Mouse (Mus musculus): ENCODE measurements around the gene Det1.
A peak's percentile ranks its signal among the peaks of the same experiment; 100 is the strongest.

Det1 gene

GRCm38 (mm10) chr7:78846737-78847434 is at the start of gene Det1:
Gene Det1, minus strand, starts transcription at chr7:78847263.
- DNase-seq = peak; percentile 92 to 97

DNA sequence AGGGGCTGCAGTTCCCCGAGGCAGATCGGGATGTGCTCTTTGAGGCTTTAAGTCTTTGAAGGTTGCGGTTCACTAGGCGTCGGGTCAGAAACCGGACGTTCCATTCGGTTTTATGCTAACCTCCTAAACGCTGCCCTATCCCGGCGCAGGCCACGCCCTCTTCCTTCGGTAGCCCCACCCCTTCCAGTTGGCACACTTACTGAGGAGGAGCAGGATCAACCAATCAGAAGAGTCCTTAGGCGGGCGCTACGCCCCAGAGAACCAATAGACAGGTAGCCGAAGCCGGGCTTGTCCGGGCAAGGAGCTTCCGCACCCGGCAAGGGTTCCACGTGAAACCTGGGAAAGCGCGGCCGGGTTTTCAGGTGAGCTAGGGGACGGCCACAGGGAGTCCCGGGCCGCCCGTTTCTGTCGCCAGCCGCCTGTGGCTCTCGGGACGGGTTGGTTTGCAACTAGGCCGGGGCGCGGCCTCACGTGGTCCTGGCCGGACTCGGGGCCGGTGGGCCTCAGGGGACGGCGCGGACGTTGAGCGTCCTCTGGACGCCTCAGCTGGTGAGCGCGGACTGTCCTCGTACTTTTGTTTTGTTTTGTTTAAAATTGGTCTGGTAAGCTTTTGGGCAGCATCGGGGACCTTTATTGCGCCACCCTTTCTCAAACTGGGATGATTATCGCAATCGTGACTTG is 48.7 kb upstream of the Det1 start, which contains the start of gene Aen:
Gene Aen, plus strand, starts transcription at position 202 of the 681 bp plus-strand sequence.
- peak; percentile 100 for DNase-seq

DNA sequence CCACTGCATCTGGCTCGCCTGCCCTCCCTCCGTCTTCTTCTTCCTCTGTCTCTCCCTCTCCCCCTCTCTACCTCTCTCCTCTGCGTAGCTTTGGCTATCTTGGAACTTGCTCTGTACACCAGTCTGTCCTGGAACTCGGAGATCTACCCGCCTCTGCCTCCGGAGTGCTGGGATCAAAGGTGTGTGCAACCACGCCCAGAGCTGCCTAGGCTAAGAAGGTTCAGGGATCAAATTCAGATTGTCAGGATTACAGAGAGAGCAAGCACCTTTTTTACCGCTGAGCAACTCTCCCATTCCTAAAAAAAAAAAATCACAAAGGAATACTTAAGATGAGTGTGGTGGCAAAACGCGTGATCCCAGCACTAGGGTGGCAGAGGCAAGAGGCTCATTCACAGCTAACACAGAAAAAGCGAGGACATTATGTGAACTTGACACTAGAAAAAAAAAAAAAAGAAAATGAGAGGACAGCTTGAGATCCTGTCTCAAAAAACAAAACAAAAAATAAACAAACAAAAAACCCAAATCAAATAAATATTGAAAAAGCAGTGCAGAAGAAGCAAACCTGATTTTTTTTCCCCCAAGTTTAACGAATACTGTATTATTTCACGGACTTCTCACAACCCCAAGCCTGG is 48.1 kb upstream of the Det1 start:
- no peak for DNase-seq

DNA sequence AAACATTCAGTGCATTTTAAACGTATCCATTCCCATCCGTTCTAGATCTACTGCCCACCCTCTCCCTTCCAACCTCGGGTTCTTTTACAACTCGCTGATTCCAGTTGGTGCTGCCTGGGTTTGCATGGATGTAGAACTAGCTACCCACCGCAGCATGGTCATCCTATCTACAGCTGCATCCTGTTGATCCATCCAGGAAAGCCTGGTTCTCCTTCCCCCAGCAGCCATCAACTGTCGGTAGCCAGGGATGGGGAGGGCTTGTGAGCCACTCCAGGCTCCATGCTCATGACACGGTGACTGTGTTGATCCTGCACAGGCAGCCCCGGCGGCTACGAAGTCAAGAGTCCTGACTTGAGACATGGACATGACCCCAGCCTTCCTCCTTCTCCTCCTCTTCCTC is 46.9 kb upstream of the Det1 start:
- no peak for DNase-seq

GRCm38 (mm10) chr7:78890641-78891040 is 43.6 kb upstream of the Det1 start:
- DNase-seq = peak; percentile 74 to 94

DNA sequence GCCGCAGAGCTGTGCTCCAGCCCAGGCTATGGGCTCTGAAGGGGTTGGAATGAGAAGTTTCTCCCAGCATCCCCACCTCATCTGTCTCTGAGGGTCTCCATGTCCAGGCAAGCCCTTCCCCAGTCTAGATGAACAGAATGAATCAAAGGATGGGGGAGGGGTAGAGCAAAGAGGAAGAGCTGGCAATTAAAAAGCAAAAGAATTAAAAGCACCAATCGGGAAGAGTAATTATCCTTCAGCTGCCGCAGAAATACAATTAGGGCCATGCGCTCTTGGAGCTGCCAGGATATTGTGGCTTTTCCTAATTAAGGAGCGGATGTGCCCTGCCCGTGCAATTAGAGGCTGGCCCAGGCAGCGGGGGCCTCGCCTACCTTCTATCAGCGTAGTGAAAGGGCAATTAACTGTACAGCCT is 40.4 kb upstream of the Det1 start:
- DNase-seq = no peak

GRCm38 (mm10) chr7:78886496-78886895 is 39.4 kb upstream of the Det1 start:
- no peak for DNase-seq

GRCm38 (mm10) chr7:78885404-78885803 is 38.3 kb upstream of the Det1 start:
- DNase-seq = no peak

GRCm38 (mm10) chr7:78884139-78884538 is 37.1 kb upstream of the Det1 start:
- DNase-seq = no peak

GRCm38 (mm10) chr7:78883726-78884060 is 36.6 kb upstream of the Det1 start:
- no peak for DNase-seq

DNA sequence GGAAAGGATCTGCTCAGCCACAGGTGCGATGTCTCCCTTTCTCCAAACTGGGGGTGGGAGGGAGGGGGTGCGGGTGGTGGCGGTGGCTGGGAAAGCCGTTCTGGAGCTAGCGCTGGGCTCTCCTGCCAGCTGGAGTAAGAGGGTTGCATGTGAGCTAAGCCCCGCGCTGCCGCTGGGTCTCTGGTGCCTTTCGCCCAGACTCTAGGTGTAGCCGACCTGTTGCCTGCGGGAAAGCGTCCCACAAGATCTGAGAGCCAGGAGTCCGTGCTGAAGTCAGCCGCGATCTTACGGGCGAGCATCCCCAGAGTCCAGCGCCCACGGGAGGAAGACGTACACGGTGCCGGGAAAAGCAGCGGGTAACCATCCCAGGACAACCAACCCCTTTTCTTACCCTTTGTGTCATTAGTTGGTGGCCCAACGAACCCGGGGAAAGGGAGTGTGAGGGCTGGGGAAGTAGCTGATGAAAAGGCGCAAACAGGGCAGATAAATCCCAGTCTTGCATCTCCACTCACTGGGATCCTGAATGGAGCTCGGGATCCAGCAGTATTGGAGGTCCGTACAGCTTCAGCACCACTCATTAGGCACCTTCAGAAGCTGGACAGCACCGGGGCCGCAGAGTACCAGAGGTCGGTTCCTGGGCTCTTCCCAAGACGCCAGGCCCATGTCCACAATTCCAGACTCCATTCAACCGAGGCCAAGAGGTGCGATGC is 36.1 kb upstream of the Det1 start:
- DNase-seq = peak in 1 of 2 experiments; percentile 19

DNA sequence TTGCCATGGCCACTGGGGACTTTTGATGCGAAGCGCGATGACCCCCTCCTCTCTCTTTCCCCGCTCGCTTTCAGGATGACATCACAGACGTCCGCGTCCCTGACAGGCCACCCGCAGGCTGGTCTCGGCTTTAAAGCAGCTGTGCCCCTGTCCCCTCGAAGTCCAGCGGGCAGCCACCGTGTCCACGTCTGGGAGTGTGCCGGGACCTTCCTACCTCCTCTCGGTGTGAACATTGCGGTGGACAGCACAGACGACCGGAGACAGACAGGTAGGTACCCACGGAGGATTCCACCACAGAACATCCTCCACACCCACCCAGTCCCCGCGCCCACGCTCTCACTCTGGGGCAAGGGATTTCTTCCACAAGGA is 35.4 kb upstream of the Det1 start:
- DNase-seq = no peak

DNA sequence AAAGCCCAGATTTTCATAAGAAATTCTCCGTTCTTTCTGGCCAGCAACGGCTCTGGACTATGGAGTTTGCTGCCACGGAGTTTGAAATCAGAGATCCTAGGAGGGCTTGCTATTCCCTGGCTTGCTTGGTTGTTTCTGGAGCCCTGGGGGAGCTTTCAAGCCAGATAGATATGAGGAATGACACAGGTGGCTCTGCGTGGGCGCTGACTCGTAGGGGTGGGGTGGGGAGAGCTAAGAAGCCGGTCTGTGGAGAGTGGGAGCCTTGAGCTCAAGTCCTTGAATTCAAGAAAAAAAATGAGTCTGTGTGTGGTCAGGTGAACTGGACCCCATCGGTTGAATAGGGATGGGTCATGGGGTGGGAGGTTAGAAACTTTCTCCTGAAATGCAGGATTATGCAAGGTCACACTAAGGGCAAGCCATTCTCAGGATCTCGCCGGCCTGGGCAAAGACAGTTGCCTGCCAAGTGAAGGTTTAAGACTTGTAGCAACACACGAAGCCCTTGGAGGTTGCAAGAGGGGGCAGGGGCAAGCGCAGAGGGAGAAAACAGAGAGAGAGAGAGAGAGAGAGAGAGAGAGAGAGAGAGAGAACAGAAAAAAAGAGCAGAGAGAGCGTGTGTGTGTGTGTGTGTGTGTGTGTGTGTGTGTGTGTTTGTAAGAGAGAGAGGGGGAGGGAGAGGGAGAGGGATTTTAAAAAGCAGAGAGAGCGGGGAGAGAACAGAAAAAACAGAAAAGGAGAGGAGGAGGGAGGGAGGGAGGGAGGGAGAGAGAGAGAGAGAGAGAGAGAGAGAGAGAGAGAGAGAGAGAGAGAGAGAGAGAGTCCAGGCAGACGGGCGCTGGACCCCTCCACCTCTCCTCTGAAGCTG is 34.8 kb upstream of the Det1 start:
- DNase-seq = no peak

DNA sequence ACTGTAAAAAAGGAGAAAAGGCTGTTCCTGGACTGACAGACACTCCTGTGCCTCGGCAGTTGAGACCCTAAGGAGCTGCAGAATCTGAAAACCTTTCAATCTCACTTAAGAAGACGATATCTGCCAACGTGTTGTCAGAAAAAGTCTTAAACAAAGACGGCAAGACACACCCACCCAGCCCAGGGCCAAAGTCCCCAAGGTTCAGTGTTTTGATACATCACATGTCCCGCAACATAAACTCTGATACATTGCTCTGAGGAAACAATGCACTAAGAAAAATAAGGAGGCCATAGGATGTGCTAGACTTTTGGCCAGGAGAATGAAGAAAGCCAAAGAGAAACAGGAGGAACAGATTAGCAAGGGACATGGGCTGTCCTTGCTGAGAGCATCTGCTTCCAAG is 25.8 kb upstream of the Det1 start:
- DNase-seq = no peak

DNA sequence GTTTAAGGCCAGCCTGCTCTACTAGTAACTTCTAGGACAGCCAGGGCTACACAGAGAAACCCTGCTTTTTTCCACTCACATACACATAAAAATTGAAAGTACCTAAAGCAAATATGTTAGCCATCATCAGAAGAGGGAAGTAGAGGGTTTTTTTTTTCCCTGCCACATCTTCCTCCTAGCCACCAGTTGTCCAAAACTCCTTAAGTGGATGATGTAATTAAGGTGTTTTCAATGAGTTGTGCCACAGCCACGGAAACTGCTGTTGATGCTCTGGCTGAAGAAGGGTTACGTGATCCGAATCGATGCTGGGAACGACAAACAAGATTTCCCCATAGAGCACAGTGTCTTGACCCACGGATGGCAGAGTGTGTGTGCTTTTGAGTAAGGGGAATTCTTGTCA is 25.3 kb upstream of the Det1 start:
- DNase-seq = no peak

- DNase-seq = no peak
Measured at GRCm38 (mm10) chr7:78868731-78869130, 21.7 kb upstream of the Det1 start.

DNA sequence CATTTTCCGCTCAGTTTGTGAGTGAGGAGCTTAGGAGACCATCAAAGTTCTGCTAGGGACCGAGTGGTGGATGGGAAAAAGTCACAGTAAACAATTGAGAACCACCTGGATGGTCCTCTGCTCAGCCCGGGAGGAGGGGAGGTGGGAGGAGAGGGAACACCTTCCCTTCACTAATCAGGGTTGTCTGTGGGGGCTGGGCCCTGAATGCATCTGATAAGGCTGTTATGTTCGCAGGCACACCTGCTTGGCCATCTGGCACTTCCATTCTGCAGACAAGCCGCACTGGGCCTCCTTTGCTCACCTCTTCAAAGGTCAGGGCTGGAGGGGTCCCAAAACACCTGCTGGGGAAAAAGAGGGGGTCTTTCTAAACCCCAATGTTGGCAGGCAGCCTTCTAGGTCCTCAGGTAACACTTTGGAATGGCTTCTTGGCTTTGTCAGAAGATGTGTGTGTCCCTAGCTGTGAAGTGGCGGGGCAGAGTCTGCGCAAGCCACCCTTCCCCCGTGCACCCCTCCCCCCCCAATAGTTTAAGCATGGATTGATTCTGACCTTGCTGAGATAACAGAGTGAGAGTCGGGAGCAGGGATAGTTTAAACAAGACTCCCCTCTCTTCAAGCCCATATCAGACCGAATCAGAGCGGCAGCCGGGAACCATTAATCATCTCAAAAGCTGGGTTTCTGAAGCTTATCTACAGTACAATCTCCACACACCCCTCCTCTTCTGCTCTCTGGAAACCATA is 18.3 kb upstream of the Det1 start:
- DNase-seq = no peak

DNA sequence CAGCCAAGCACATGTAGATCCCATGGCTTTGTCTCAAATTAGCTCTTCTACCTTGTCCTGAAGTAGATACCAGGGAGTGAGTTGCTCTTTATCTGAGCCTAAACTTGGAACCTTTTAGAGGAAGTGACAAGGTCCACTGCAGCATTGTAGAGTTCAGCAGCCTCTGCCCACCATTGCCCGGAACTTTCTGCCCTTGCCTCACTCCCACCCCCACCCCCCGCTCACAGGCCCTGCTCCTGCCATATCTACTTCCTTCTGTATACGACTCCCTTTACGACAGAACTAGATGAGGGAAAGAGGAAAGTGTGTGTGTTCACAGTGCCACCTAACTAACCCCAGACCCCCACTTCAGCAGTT is 17.4 kb upstream of the Det1 start:
- no peak for DNase-seq

GRCm38 (mm10) chr7:78863796-78864445 is 16.9 kb upstream of the Det1 start:
- no peak for DNase-seq

DNA sequence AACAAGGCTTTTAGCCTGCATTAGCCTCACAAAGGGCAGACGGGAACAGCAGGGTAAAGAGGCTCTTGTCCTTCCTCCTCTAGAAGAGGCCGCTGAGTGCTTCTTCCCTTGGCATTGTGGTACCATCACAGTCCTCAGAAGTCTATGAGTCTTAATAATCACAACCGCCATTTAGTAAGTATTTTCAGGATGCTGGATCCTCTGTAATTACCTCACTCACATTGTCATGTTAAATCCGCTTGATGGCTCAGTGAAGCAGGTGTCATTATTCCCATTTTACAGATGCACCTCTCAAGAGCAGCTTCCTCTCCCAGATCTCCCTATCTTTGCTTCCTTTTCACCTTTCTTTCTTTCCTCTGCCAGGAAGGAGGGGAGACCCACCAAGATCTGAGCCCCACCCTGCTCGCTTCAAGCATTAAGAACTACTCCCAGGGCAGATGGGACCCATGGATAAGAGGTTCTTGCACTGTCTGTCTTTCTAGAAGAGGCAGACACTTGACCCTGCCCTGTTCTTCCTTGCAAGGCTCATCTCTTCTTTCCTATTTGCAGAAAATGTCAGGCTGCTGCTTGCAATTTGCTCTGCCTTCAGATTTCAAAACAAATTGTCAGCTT is 8.1 kb upstream of the Det1 start:
- no peak for DNase-seq

GRCm38 (mm10) chr7:78854051-78854450 is 7.0 kb upstream of the Det1 start:
- DNase-seq = no peak

Measured in kidney, postnatal 36 days (tissue).